Comparison of ENCODE assay signal across 8 mouse cellular contexts in the genomic region with DNA sequence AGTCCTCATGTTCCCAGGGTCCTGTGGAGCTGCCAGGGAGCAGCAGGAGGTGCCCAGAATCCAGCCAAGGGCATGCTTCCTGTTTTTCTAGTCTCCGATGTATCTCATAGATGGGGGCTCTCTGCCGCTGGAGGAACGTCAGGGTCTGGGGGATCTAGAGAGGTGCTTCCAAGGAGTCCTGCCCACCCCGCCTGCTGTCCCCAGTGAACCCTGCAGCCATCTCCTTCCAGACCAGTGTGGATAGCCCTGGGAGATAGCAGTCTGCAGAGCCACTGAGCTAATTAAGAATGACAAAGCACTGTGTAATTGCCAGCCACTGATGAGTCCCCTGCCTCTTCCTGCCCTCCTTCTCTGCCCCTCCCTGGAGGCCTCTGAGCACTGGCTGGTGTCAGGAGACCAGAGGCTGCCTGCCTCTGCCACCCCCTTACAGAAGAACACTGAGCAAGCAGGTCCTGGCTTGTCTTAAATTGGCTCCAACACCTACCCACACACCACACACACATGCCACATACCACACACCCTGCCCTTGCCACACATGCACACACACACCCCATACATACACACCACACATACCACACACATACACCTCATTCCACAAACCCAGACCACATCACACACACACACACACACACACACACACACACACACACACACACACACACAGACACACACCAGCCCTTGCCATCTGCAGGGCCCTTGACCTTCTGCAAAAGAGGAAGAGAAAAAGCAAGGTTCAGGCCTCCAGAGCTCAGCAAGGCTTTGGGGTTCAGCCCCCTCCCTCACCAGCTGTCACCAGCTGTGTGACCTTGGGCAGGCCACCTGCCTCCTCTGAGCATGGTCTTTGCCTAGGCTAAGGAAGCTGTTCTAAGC. TPM values are rescaled to one million over a fixed set of nuclear protein-coding genes. Genes with fewer than 3 reads are reported as not detected.
DNase-seq lines count a peak whose midpoint lies in the region; ATAC-seq lines count a peak whose summit lies in the region.

No protein-coding gene starts in this region.

- no peaks in the 10 kb centered on the region for H3K9me3 ChIP-seq in embryonic facial prominence, embryonic 15.5 days (replicated peaks)
- no peaks in the 10 kb centered on the region for H3K9me3 ChIP-seq in midbrain, embryonic 16.5 days (replicated peaks; ENCODE audit: control insufficient read depth, low read length, poor library complexity, severe bottlenecking)
- H3K9me3 ChIP-seq in forebrain, embryonic 16.5 days (ENCODE audit: control insufficient read depth, low read length), result no peaks in the 10 kb centered on the region

- ATAC-seq in cerebellum, adult (ENCODE audit: insufficient number of reproducible peaks, low FRiP score, low TSS enrichment), result 0 out of 2 replicates have a peak, but pooled peaks have one; percentile 29
- peak; percentile 55 for ATAC-seq in embryonic facial prominence, embryonic 15.5 days (ENCODE audit: insufficient number of reproducible peaks, low FRiP score, low TSS enrichment, low read depth)
- peak; percentile 59 for ATAC-seq in megakaryocyte-erythroid progenitor cell, adult 5-6 weeks (replicated peaks; ENCODE audit: low FRiP score, low TSS enrichment, poor library complexity, severe bottlenecking)
- ATAC-seq in midbrain, embryonic 16.5 days, result no peak
- ATAC-seq in forebrain, embryonic 16.5 days, result no peak

- DNase-seq in cerebellum, adult 11 months, result no peak
- DNase-seq in CD4-positive helper T cell, adult 2 months (ENCODE audit: low read depth, low spot score), result peak; percentile 54
- no peak for DNase-seq in layer of hippocampus, postnatal 36 days

- H3K27ac ChIP-seq in embryonic facial prominence, embryonic 15.5 days (replicated peaks), result no peak overlapping the region
- no peak overlapping the region for H3K27ac ChIP-seq in midbrain, embryonic 16.5 days (ENCODE audit: low read length)
- H3K27ac ChIP-seq in forebrain, embryonic 16.5 days (ENCODE audit: low read length), result no peak overlapping the region

- H3K9ac ChIP-seq in embryonic facial prominence, embryonic 15.5 days, result no peak overlapping the region
- no peak overlapping the region for H3K9ac ChIP-seq in midbrain, embryonic 16.5 days (ENCODE audit: low read depth, low read length)
- no peak overlapping the region for H3K9ac ChIP-seq in forebrain, embryonic 16.5 days (replicated peaks; ENCODE audit: low read depth, low read length)

- H3K36me3 ChIP-seq in embryonic facial prominence, embryonic 15.5 days, result no peaks in the 10 kb centered on the region
- no peaks in the 10 kb centered on the region for H3K36me3 ChIP-seq in midbrain, embryonic 16.5 days (ENCODE audit: control insufficient read depth, insufficient read depth, low read length)
- H3K36me3 ChIP-seq in forebrain, embryonic 16.5 days (ENCODE audit: control insufficient read depth, insufficient read depth), result no peaks in the 10 kb centered on the region

- 26% methylated on average over 4 of the region's 4 CpGs for WGBS in embryonic facial prominence, embryonic 15.5 days
- WGBS in midbrain, embryonic 16.5 days, result 55% methylated on average over 4 of the region's 4 CpGs
- WGBS in forebrain, embryonic 16.5 days, result 34% methylated on average over 4 of the region's 4 CpGs

- peaks cover 20% of the 10 kb centered on the region for H3K4me1 ChIP-seq in embryonic facial prominence, embryonic 15.5 days
- 0 out of 2 replicates have a peak, but pooled peaks cover under 1% of the 10 kb centered on the region for H3K4me1 ChIP-seq in midbrain, embryonic 16.5 days (ENCODE audit: control insufficient read depth, insufficient read depth, low read length)
- H3K4me1 ChIP-seq in forebrain, embryonic 16.5 days (replicated peaks; ENCODE audit: control insufficient read depth, insufficient read depth, low read length), result peaks cover 3% of the 10 kb centered on the region

- H3K4me2 ChIP-seq in embryonic facial prominence, embryonic 15.5 days (replicated peaks), result no peak overlapping the region
- no peak overlapping the region for H3K4me2 ChIP-seq in midbrain, embryonic 16.5 days (ENCODE audit: low read length)
- H3K4me2 ChIP-seq in forebrain, embryonic 16.5 days (ENCODE audit: low read length), result no peak overlapping the region

- no peak overlapping the region for H3K4me3 ChIP-seq in embryonic facial prominence, embryonic 15.5 days (replicated peaks)
- no peak overlapping the region for H3K4me3 ChIP-seq in midbrain, embryonic 16.5 days (ENCODE audit: low read depth, low read length)
- H3K4me3 ChIP-seq in forebrain, embryonic 16.5 days (replicated peaks; ENCODE audit: low read length), result no peak overlapping the region

- H3K27me3 ChIP-seq in embryonic facial prominence, embryonic 15.5 days, result no peaks in the 10 kb centered on the region
- peaks cover 12% of the 10 kb centered on the region for H3K27me3 ChIP-seq in midbrain, embryonic 16.5 days (ENCODE audit: control insufficient read depth, insufficient read depth, low read depth, low read length)
- peaks cover 12% of the 10 kb centered on the region; the same call in 1 of the 2 replicates for H3K27me3 ChIP-seq in forebrain, embryonic 16.5 days (replicated peaks; ENCODE audit: control insufficient read depth, insufficient read depth, low read length)

RNA-seq across cellular contexts. Expression of a gene that starts 5.2 kb away (rescaled TPM):
- polyA plus RNA-seq in embryonic facial prominence, embryonic 15.5 days (2015; fragmentation: Nextera tagmentation; extraction: Ambion mirVana), result 36.7 and 37.6 TPM in 2 replicates
- total RNA-seq in megakaryocyte-erythroid progenitor cell, adult 5-6 weeks (2014; fragmentation: Nextera tagmentation), result 28.5 and 34.9 TPM in 2 replicates
- total RNA-seq in megakaryocyte-erythroid progenitor cell, adult 5-6 weeks (2017), result 8.5 and 9.6 TPM in 2 replicates
- 2.1 and 2.4 TPM in 2 replicates for polyA plus RNA-seq in midbrain, embryonic 16.5 days (2015; fragmentation: Nextera tagmentation; extraction: Ambion mirVana)
- 2.9 and 3.3 TPM in 2 replicates for polyA plus RNA-seq in forebrain, embryonic 16.5 days (2015; fragmentation: Nextera tagmentation; extraction: Ambion mirVana)
- total RNA-seq in layer of hippocampus, postnatal 36 days (2021), result 1 to 10 TPM; 1.8 to 2.7 TPM

Comparison
In these comparisons a context has a peak if more than half of its experiments do, and no peak if none do; other contexts are left out.
1. ATAC-seq: peak in cerebellum, adult (single experiment), embryonic facial prominence, embryonic 15.5 days (single experiment) and megakaryocyte-erythroid progenitor cell, adult 5-6 weeks (single experiment); none in midbrain, embryonic 16.5 days (single experiment) and forebrain, embryonic 16.5 days (single experiment).